Mouse (Mus musculus) thymus, adult 18-20 months (tissue): ENCODE results near the gene Mars.
"Not testable (repeated sequence)": the region's sequence is repeated elsewhere in the genome, so short reads cannot be mapped to it uniquely, and the experiment has no call there.

Source experiments
- DNase-seq, 2 experiments: peaks; one replicate each; pipeline ENCODE4 v3.0.0; 2022; ENCODE audit warnings: mixed read lengths in 2 of 2

The Mars gene

GRCm38 (mm10) chr10:127309167-127309566, 2.4 kb downstream of the Mars start:
- not testable (repeated sequence) for DNase-seq

- DNase-seq: no peak
Measured at GRCm38 (mm10) chr10:127303136-127303535, 8.4 kb downstream of the Mars start.

- no peak for DNase-seq
Measured at GRCm38 (mm10) chr10:127300361-127300760, 11.2 kb downstream of the Mars start.

- no peak for DNase-seq
Measured at GRCm38 (mm10) chr10:127297015-127297871, 14.3 kb downstream of the Mars start.

GRCm38 (mm10) chr10:127295986-127296794, 15.4 kb downstream of the Mars start:
- no peak for DNase-seq

GRCm38 (mm10) chr10:127294895-127295510, 16.6 kb downstream of the Mars start:
- no peak for DNase-seq

GRCm38 (mm10) chr10:127293590-127294113, 17.9 kb downstream of the Mars start:
- DNase-seq: no peak

- DNase-seq: no peak
Measured at GRCm38 (mm10) chr10:127292987-127293538, 18.5 kb downstream of the Mars start.

- DNase-seq: no peak
Measured at GRCm38 (mm10) chr10:127291881-127292638, 19.5 kb downstream of the Mars start.

- peak; percentile 45 to 61 for DNase-seq
Measured at GRCm38 (mm10) chr10:127290930-127291880, 20.4 kb downstream of the Mars start.

GRCm38 (mm10) chr10:127290307-127290929, 21.2 kb downstream of the Mars start:
- peak; percentile 100 for DNase-seq

- DNase-seq: peak; percentile 41 to 42
Measured at GRCm38 (mm10) chr10:127289573-127290191, 21.9 kb downstream of the Mars start.

GRCm38 (mm10) chr10:127288800-127289572, 22.6 kb downstream of the Mars start, which contains the start of gene Mbd6:
Gene Mbd6 (minus strand): TSS chr10:127289018.
- peak; percentile 81 to 83 for DNase-seq

- DNase-seq: peak; percentile 54 to 67
Measured at GRCm38 (mm10) chr10:127288328-127288799, 23.2 kb downstream of the Mars start.

- DNase-seq: no peak
Measured at GRCm38 (mm10) chr10:127287936-127288293, 23.7 kb downstream of the Mars start.

- no peak for DNase-seq
Measured at GRCm38 (mm10) chr10:127287271-127287935, 24.2 kb downstream of the Mars start.

- DNase-seq: no peak
Measured at GRCm38 (mm10) chr10:127286730-127287129, 24.9 kb downstream of the Mars start.

GRCm38 (mm10) chr10:127286194-127286593, 25.4 kb downstream of the Mars start:
- DNase-seq: no peak
